Mouse (Mus musculus) mouse embryonic stem cell (cell line): ENCODE measurements at regions not wholly inside any gene's neighbourhood (a gene's known extent, or its start where the extent isn't known, plus 50 kb on each side); places are given as distances from the start of the nearest gene placed in this dataset.

ENCODE experiments used
- in situ Hi-C, 2 experiments: fragments of 300-500 bp; cut with MboI; formaldehyde crosslinking; loops; 1 replicate in 1 of 2; 3 replicates in 1 of 2; pipeline ENCODE4 v1.14.3; 2019 to 2020; ENCODE audit warnings: low sequenced_read_pairs in 2 of 2, low pct_unique_long_range_greater_than_20kb in 1 of 2, mixed read lengths in 1 of 2; ENCODE audit not compliant: unreplicated experiment in 1 of 2

GRCm38 (mm10) chr8:86366636-86367035 lies 213.8 kb downstream of the Abcc12 start:
- in situ Hi-C loops, result no loop called here

- in situ Hi-C loops, result no loop called here
Observed at GRCm38 (mm10) chr8:86365726-86366125, 214.8 kb downstream of the Abcc12 start.

- in situ Hi-C loops, result no loop called here
Observed at GRCm38 (mm10) chr8:86364898-86365297, 215.6 kb downstream of the Abcc12 start.

DNA sequence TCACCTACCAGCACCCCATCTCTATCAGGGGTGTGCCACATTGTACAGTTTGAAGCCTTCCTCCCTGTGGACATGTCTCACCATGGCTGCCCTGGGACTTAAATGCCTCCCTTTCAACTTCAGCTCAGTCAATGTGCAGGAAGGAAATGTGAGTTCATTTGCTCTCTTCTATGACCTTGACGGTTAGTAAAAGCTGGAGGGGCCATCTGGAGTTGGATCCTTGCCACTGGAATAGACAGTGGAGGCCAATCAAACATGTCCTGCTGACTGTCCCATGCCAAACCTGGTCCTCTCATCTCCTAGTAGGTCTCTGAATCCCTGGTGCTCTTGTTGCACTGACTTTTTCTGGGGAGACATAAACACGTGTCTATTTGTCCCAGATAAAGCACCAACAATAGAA lies 220.2 kb downstream of the Abcc12 start:
- in situ Hi-C loops, result no loop called here

DNA sequence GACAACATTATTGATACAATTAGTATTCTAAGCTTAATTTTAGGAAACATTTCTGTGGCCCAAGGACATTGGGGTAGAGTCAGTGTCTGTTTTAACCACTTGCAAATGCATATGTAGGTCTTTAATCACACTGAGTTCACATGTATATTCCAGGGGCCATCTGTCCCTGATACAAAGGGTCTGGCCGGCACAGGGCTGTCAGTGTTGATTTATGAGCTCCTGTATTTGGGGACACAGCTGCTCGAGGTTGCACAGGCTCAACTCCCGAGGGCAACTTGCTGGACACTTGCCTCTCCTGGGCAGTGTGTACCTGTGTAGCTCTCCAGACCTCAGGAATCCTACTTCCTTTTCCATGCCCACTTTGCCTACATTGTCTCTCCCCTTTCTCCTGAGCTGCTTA lies 221.0 kb downstream of the Abcc12 start:
- in situ Hi-C loops, result no loop called here

DNA sequence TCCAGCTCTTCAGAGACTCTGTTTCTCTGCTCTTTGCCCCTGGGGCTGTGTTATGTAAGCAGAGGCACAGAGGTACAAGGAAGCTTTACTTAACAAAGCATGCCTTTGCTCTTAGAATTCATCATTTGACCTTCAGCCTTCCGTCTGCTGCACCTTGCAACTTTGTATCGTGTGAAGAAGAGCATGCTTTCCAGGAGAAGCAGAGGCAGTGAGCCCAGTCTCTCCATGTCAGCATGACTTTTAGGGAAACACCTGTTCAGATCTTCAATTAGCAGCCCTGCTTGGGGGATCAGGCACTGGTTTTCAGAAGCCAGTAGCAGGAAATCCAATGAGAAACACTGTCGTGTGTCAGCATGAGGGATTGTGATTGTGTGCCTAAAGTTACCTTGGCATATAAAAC lies 226.7 kb downstream of the Abcc12 start:
- in situ Hi-C loops, result no loop called here

GRCm38 (mm10) chr8:86351545-86352190 lies 228.8 kb downstream of the Abcc12 start:
- in situ Hi-C loops, result no loop called here

DNA sequence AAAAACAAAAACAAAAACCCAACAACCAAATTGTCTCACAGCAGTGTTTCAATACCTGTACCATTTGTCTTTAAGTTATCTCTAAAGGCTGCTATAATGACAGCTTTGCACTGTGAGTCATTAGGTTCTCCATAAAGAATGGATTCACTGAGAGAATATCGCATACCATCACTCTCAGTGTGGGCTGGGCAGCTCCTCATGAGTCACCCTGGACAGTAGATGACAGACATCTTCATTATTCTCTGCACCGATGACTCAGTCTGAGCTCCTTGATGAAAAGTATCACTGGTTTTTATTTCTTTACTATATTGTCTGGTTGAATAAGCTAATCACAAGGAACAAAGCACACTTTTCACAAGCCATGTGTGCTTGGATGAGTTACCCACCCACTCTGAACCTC lies 230.4 kb downstream of the Abcc12 start:
- in situ Hi-C loops, result no loop called here

DNA sequence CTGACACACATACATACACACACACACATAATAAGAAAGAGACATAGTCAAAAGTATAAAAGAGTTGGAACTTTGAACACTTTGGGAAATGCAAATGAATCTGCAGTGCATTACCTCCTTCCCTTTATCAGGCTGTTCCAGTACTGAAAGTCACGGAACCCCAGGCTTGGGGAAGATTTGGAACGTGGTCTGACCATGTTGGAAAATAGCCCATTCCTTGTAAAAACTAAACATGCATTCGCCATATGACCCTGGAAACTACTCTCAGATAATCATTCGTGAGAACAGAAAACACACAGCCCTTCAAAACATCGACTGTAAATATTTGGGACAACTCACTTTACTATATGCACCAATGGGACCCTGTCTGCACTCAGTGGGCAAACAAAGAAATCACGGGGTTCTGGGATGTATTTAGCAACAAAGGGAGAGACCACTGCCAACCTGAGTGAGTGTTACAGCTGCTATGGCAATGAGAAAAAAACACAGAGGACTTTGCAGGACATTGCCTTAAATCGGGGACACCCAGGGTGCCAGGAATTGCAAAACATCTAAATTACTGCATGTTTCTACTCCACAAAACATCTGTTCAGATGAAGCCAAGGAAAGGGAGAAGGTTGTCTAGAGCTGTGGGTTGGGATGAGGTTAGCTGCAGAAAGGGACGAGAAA lies 238.3 kb downstream of the Abcc12 start:
- in situ Hi-C loops, result no loop called here

DNA sequence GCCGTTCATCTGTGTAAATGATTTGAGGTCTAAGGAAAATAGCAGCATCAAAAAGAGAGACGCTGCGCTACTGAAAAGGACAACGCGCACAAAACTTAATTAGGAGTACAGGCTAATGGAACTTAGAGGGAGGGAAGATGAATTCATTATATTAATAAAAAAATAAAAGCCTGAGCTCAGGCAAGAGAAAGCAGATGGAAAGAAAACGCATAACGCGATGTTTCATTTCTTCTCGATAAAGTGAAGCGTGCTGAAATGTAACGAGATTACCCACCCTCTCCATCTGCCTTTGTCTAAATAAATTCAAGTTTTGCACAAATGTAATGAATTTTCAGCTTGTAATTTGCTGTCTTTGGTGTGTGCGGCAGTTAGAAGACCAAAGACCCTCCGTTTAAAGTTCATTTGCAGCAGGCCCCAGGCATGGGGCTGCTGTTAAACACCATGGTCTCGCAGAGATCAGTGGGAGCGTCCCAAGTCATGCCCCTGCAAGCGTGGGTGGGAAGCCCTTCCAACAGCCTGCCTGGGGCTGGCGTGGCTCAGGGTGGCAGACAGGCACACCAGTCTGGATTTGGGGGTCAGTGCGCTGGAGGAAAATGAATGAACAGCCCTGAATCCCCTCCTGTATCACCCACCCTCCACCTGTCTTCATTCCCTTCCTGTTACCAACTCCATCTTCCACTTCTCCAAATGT lies 241.8 kb downstream of the Abcc12 start:
- in situ Hi-C loops, result loop anchor here in 1 of 2 experiments (10.0 kb wide), 1 partner anchor 246 kb away; the partner anchor contains the start of gene Abcc12

DNA sequence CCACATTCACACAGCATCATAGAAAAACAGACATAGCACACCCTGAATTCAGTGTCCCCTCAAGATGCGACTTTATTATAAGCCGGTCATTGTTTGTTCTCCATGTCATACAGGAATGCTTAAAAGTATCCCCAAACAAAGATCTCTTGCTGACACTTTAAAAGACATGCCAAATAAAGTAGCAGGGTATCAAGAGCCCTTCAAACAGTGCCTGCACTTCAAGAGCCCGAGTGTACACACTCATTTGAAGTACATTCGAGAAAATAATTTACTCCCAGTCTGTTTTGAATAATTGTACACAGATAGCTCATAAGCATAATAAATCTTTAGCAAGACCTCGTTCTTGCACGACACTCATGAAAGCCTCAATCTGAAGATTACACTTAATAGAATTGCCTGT lies 249.1 kb downstream of the Abcc12 start:
- in situ Hi-C loops, result loop anchor here in 1 of 2 experiments (10.0 kb wide), 1 partner anchor 253 kb away; the partner anchor contains the start of gene Abcc12

DNA sequence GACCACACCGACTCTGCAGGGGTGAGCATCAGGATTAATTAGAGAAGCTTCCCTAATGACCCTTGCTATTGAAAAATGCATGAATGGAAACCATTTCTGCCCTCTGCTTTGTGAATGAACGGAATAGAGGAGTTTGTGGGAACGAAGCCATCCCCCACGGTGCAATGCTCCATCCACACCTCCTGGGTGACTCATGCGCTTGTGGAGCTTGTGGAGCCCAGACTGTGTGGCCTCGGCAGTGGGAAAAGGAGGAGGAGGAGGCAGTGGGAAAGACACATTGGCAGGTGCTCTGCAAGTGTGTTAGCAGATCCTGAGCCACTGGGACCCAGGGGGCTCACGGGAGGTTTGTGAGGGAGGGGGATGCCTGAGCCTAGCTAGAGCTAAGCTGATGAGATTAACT lies 251.9 kb downstream of the Abcc12 start:
- in situ Hi-C loops, result no loop called here

DNA sequence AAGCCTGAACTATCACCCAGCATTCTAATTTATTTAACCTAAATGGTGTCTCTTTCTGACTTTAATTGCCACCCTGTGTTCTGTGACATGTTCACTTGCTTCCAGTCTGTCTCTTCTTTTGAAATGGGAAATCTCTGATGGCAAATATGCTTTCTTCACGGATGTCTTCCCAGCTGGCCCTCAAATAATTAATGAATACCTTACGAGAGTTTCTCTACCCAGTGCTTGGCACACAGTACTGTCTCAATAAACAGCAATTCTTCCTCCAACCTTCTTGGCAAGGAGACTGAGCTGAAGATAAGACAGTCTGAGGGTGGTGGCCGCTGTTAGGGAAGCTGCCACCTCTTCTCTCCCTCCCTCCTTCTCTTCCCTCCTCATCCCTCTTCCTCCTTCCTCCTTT lies 252.5 kb downstream of the Abcc12 start:
- in situ Hi-C loops, result no loop called here

DNA sequence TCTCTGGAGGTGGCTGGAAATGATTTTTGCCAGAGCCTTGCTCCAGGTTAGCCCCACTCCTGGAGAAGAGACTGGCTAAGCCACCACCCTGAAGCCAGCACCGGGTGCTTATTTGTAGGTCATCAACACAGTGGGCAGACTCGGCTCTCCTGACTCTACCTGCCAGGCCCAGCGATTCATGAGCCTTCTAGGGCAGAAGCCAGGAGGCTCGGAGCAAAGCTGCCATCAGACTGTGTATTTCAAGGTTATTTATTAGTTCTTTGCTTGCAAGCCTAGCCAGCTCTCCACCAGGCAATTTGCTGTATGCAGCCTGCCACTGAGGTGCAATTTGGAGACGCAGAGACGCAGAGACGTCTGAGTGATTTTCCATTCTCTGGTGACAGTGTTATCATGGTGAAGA lies 255.4 kb downstream of the Abcc12 start:
- in situ Hi-C loops, result no loop called here

DNA sequence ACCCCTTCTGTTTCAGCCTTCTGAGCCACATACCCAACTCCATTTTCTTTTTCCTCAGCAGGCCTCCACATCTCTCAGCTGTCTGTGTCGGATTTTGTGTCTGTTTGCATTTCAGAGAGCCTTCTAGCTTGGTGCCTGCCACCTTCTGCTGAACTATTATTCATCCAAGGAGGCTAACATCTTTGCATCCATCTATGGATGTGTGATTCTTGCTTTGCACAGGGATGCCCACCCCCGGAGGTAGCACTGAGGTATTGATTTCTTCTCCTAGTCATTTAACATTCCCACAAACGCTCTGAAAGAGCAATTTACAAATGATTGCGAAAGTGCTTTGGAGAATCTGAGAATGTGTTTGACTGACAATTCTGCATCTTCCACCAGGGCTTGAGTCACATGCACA lies 255.9 kb downstream of the Abcc12 start:
- in situ Hi-C loops, result no loop called here

DNA sequence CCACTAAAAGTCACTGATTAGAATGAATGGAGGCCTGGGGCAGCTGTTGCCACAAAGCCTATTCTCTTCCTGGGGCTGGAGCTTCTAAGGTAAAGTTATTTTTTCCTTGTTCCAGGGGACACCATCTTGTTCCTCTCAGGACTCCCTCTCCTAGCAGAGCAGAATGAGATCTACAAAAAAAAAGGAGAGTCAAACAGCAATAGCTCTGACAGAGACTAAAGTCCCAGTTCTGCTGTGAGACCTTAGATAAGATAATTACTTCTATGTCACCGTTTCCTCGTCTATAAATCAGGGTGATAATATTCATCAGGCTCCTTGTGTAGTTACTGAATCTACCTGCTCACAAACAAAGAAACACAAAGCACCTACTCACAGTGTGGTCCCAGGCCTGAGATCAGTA lies 256.7 kb downstream of the Abcc12 start:
- in situ Hi-C loops, result no loop called here

DNA sequence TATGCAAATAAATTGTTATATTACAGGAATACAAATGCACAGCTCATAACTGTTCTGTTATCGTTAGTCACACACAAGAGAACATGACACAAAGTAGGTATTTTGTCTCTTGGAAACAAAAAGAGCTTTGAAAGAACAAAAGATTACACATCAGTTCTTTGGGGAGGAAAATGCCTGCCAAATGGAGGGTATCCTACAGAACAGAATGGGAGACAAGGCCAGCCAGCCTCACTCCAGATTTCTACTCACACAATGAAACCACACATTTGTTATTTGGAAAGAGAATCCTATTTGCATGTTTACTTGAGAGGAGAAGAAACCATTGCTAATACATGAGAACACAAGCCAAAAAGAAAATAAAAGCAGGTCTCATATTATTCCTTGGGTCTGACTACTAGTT lies 258.0 kb downstream of the Abcc12 start:
- in situ Hi-C loops, result no loop called here

GRCm38 (mm10) chr8:86320938-86321337 lies 259.5 kb downstream of the Abcc12 start:
- in situ Hi-C loops, result no loop called here

DNA sequence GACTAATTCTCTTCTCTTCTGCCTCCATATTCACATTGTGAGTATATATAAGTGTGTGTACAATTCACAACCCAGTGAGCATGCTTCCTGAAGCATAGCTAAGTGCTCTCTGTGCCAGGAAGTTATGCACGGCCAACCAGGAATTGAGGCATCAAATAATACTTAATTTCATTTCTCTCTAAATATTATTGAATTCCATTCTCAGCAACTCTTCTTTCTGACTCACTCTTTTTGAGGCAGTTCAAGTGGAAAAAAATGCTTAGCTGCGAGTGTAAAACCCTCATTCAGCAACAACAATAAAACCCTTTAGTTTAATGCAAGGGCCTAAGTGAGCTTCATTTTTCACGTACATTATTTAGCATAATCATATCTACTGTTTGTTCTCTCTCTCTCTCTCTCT lies 262.0 kb downstream of the Abcc12 start:
- in situ Hi-C loops, result no loop called here

GRCm38 (mm10) chr8:86316236-86316635 lies 264.2 kb downstream of the Abcc12 start:
- in situ Hi-C loops, result no loop called here
